Mouse (Mus musculus): ENCODE measurements at regions not wholly inside any gene's neighbourhood (a gene's known extent, or its start where the extent isn't known, plus 50 kb on each side); places are given as distances from the start of the nearest gene placed in this dataset.

- no peak for DNase-seq (ENCODE audit: low read depth, low spot score)
These were observed 58.3 kb upstream of the N6amt1 start for GRCm38 (mm10) chr16:87295727-87296126.

DNA sequence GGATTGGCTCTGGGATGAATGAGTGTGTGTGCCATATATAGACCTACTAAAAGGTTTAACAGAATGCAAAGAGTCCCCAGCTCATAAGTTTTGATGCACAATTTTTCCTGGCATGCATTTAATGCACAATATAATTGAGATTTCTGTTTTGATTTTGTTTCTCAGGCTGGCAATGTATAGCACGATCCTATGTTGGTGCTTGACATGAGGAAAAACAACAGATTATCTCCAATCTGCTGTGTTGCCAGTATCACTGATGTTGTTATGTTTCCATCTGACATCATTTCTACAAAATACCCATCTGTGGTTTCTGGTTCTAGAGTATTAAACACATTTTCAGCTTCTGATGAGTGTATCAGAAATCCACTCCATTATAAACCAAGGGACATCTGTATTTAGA, 61.2 kb upstream of the N6amt1 start:
- DNase-seq (ENCODE audit: low read depth, low spot score): no peak
- no peaks in the 10 kb centered on the region for H3K36me3 ChIP-seq (ENCODE audit: control insufficient read depth, insufficient read depth, low read length, poor library complexity, severe bottlenecking)
- no peaks in the 10 kb centered on the region for H3K27me3 ChIP-seq (ENCODE audit: control insufficient read depth, insufficient read depth, low read length, poor library complexity, severe bottlenecking)

More at GRCm38 (mm10) chr16:87295727-87296126, 58.3 kb upstream of the N6amt1 start:
- Histone ChIP-seq H3K27me3 (ENCODE audit: control insufficient read depth, insufficient read depth, low read length, poor library complexity, severe bottlenecking) (no peaks in the 10 kb centered on the region), H3K36me3 (ENCODE audit: control insufficient read depth, insufficient read depth, low read length, poor library complexity, severe bottlenecking) (no peaks in the 10 kb centered on the region)

- Histone ChIP-seq H3K27me3 (ENCODE audit: control insufficient read depth, insufficient read depth, low read length, poor library complexity, severe bottlenecking) (no peaks in the 10 kb centered on the region), H3K36me3 (ENCODE audit: control insufficient read depth, insufficient read depth, low read length, poor library complexity, severe bottlenecking) (no peaks in the 10 kb centered on the region)
- no peak for DNase-seq (ENCODE audit: low read depth, low spot score)
These were observed 62.3 kb upstream of the N6amt1 start for GRCm38 (mm10) chr16:87291716-87292115.

GRCm38 (mm10) chr16:87285639-87286038, 68.3 kb upstream of the N6amt1 start:
- Histone ChIP-seq H3K27me3 (ENCODE audit: control insufficient read depth, insufficient read depth, low read length, poor library complexity, severe bottlenecking) (no peaks in the 10 kb centered on the region), H3K36me3 (ENCODE audit: control insufficient read depth, insufficient read depth, low read length, poor library complexity, severe bottlenecking) (no peaks in the 10 kb centered on the region)
- DNase-seq (ENCODE audit: low read depth, low spot score): no peak

DNA sequence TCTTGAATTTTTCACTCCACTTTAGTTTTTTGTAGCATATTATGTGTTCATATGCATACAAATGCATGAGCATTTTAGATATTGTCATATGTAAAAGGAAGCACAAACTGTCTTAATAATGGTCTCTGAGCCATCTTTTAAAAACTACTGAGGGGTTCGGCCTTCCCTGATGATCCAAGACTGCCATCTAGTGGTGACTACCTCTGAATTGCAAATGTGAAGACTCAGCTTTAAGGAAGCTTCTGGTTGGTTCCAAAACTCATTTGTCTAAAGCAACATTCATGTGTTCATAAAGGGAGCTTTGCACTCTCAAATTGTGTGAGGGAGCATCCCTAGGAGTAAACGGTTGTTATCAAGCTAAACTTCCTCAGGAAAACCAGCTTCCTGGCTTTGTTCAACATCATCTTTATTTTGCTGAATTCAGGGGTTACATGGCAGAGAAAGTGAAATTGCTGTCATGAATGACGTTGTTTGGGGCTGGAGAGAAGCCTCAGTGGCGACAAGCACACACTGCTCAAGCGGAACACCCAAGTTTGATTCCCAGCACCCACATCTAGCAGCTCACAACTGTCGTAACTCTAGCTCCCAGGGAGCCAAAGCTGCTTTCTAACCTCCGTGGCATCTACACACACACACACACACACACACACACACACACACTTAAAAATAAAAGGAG, 69.0 kb upstream of the N6amt1 start:
- Histone ChIP-seq H3K36me3 (ENCODE audit: control insufficient read depth, insufficient read depth, low read length, poor library complexity, severe bottlenecking) (no peaks in the 10 kb centered on the region), H3K27me3 (ENCODE audit: control insufficient read depth, insufficient read depth, low read length, poor library complexity, severe bottlenecking) (no peaks in the 10 kb centered on the region)
- peak; percentile 50 for DNase-seq (ENCODE audit: low read depth, low spot score)

DNA sequence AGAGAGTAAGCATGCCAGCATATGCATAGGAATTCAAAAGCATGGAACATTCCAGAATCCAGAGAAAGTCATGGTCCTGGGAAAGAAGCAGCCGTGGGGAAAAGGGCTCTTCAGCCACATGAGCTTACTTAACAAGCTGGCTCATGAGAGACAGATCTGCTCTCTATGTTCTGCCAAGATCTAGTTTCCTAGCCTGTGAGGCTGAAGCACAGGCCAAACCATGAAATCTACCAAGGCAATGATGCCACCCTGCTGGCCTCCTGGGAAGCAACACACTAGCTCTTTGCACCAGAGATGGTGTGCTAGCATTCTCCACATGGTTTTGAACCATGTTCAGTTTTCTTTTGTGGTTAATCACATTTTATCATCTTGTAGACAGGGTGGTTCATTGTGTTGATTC, 75.5 kb upstream of the N6amt1 start:
- DNase-seq (ENCODE audit: low read depth, low spot score): no peak
- no peaks in the 10 kb centered on the region for H3K27me3 ChIP-seq (ENCODE audit: control insufficient read depth, insufficient read depth, low read length, poor library complexity, severe bottlenecking)

DNA sequence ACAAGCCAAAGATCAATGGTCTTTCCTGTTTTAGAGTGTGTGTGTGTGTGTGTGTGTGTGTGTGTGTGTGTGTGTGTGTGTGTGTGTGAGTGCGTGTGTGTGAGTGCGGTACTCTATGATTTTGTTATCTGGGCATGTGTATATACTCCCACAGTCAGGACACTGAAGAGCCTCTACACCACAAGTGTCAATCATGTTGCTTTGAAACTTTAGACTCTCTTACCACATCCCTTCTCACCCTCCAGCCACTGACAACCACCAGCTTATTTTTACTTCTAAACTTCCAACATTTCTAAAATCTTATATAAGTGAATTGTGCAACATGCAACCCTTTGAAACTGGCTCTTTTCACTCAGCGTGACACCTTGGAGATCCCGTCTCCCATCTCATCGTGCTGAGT, 81.6 kb upstream of the N6amt1 start:
- no peak for DNase-seq (ENCODE audit: low read depth, low spot score)
- H3K27me3 ChIP-seq (ENCODE audit: control insufficient read depth, insufficient read depth, low read length, poor library complexity, severe bottlenecking): no peaks in the 10 kb centered on the region
- H3K36me3 ChIP-seq (ENCODE audit: control insufficient read depth, insufficient read depth, low read length, poor library complexity, severe bottlenecking): no peaks in the 10 kb centered on the region

More for the DNA sequence above, 75.5 kb upstream of the N6amt1 start:
- H3K36me3 ChIP-seq (ENCODE audit: control insufficient read depth, insufficient read depth, low read length, poor library complexity, severe bottlenecking): no peaks in the 10 kb centered on the region

GRCm38 (mm10) chr16:87267954-87268804, 85.8 kb upstream of the N6amt1 start:
- no peak for DNase-seq (ENCODE audit: low read depth, low spot score)
- Histone ChIP-seq H3K27me3 (ENCODE audit: control insufficient read depth, insufficient read depth, low read length, poor library complexity, severe bottlenecking) (no peaks in the 10 kb centered on the region), H3K36me3 (ENCODE audit: control insufficient read depth, insufficient read depth, low read length, poor library complexity, severe bottlenecking) (no peaks in the 10 kb centered on the region)

GRCm38 (mm10) chr16:87267517-87267916, 86.5 kb upstream of the N6amt1 start:
- no peak for DNase-seq (ENCODE audit: low read depth, low spot score)
- Histone ChIP-seq H3K27me3 (ENCODE audit: control insufficient read depth, insufficient read depth, low read length, poor library complexity, severe bottlenecking) (no peaks in the 10 kb centered on the region), H3K36me3 (ENCODE audit: control insufficient read depth, insufficient read depth, low read length, poor library complexity, severe bottlenecking) (no peaks in the 10 kb centered on the region)

GRCm38 (mm10) chr16:87263571-87263970, 90.4 kb upstream of the N6amt1 start:
- DNase-seq (ENCODE audit: low read depth, low spot score): no peak
- Histone ChIP-seq H3K27me3 (ENCODE audit: control insufficient read depth, insufficient read depth, low read length, poor library complexity, severe bottlenecking) (no peaks in the 10 kb centered on the region), H3K36me3 (ENCODE audit: control insufficient read depth, insufficient read depth, low read length, poor library complexity, severe bottlenecking) (no peaks in the 10 kb centered on the region)

DNA sequence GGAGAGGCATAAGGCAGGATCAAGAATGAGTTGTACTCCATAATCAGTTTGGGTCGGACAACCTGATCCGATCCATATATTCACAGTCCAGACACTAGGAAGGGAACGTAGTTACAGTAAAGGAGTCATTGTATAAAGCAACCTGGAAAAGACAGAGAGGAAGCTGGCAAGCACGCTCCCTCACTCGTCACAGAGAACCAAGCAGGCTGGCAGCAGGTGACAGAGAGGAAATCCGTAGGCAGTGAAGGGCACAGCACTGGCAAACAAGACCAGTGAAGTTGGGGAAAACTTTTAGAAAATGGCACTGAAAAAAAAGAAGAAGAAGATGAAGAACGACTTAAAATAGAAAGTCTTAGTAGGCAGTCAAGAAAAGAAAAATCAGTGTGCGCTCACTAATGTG, 90.9 kb upstream of the N6amt1 start:
- Histone ChIP-seq H3K36me3 (ENCODE audit: control insufficient read depth, insufficient read depth, low read length, poor library complexity, severe bottlenecking) (no peaks in the 10 kb centered on the region), H3K27me3 (ENCODE audit: control insufficient read depth, insufficient read depth, low read length, poor library complexity, severe bottlenecking) (no peaks in the 10 kb centered on the region)
- no peak for DNase-seq (ENCODE audit: low read depth, low spot score)

GRCm38 (mm10) chr16:87262497-87262896, 91.5 kb upstream of the N6amt1 start:
- Histone ChIP-seq H3K27me3 (ENCODE audit: control insufficient read depth, insufficient read depth, low read length, poor library complexity, severe bottlenecking) (no peaks in the 10 kb centered on the region), H3K36me3 (ENCODE audit: control insufficient read depth, insufficient read depth, low read length, poor library complexity, severe bottlenecking) (no peaks in the 10 kb centered on the region)
- no peak for DNase-seq (ENCODE audit: low read depth, low spot score)

GRCm38 (mm10) chr16:87261527-87261926, 92.5 kb upstream of the N6amt1 start:
- no peaks in the 10 kb centered on the region for H3K36me3 ChIP-seq (ENCODE audit: control insufficient read depth, insufficient read depth, low read length, poor library complexity, severe bottlenecking)

GRCm38 (mm10) chr16:87254736-87255135, 99.2 kb upstream of the N6amt1 start:
- H3K36me3 ChIP-seq (ENCODE audit: control insufficient read depth, insufficient read depth, low read length, poor library complexity, severe bottlenecking): no peaks in the 10 kb centered on the region
- no peak for DNase-seq (ENCODE audit: low read depth, low spot score)

More at GRCm38 (mm10) chr16:87261527-87261926, 92.5 kb upstream of the N6amt1 start:
- DNase-seq (ENCODE audit: low read depth, low spot score): no peak
- H3K27me3 ChIP-seq (ENCODE audit: control insufficient read depth, insufficient read depth, low read length, poor library complexity, severe bottlenecking): no peaks in the 10 kb centered on the region

DNA sequence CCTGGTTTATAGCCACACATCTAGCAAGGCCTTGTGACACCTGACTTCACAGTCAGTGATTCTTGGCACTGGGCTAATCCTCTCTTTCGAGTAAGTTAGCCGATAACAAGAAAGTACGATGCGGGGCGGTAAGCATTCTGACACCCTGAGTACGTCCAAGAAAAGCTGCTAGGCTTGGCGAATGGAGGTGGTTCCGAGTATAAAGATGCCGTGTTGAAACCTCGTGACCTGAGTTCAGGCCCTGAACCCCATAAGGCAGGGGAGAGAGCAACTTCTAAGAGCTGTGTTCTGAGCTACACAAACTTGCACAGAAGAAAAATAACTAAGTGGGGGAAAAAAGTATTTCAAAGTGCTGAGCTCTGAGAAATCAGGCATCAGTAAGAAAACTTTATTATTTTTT, 103.5 kb upstream of the N6amt1 start:
- Histone ChIP-seq H3K36me3 (ENCODE audit: control insufficient read depth, insufficient read depth, low read length, poor library complexity, severe bottlenecking) (no peaks in the 10 kb centered on the region), H3K27me3 (ENCODE audit: control insufficient read depth, insufficient read depth, low read length, poor library complexity, severe bottlenecking) (no peaks in the 10 kb centered on the region)
- DNase-seq (ENCODE audit: low read depth, low spot score): no peak

More at GRCm38 (mm10) chr16:87254736-87255135, 99.2 kb upstream of the N6amt1 start:
- no peaks in the 10 kb centered on the region for H3K27me3 ChIP-seq (ENCODE audit: control insufficient read depth, insufficient read depth, low read length, poor library complexity, severe bottlenecking)

All from splenic B cell, adult 2 months (primary cell).